Mouse (Mus musculus) R1 (cell line): ENCODE measurements around the gene Omt2b.

Experiments used
- DNase-seq: peaks from one replicate; pipeline ENCODE4 v3.0.0-alpha.2; 2018; ENCODE audit warnings: low read depth, low spot score

Gene Omt2b

GRCm38 (mm10) chr9:78351504-78352220 is 24.3 kb downstream of the Omt2b start:
- DNase-seq: no peak

GRCm38 (mm10) chr9:78354665-78355578 is 27.5 kb downstream of the Omt2b start:
- DNase-seq: no peak

DNA sequence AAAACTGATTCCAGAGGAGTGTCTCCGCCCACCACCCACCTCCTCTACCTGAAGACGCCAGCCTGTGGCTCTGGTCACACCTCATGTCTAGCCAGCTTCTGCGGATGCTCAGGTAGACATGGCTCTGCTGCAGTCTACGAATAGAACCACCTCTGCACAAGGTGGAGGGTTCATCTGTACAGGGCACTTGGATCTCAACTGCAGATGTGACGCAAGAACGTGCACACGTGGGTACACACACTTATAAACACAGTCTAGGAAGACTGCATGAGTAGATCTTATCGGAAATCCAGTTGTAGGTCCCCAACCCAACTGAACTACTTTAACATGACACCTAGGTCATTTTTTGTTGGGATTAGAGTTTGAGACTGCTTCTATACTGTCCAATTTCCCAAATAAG is 28.2 kb downstream of the Omt2b start, which contains the start of gene Gsta2:
TSS of gene Gsta2 (minus strand) at position 178 of the 400 bp plus-strand sequence.
- no peak for DNase-seq

GRCm38 (mm10) chr9:78358053-78358452 is 30.7 kb downstream of the Omt2b start:
- DNase-seq: peak; percentile 96

DNA sequence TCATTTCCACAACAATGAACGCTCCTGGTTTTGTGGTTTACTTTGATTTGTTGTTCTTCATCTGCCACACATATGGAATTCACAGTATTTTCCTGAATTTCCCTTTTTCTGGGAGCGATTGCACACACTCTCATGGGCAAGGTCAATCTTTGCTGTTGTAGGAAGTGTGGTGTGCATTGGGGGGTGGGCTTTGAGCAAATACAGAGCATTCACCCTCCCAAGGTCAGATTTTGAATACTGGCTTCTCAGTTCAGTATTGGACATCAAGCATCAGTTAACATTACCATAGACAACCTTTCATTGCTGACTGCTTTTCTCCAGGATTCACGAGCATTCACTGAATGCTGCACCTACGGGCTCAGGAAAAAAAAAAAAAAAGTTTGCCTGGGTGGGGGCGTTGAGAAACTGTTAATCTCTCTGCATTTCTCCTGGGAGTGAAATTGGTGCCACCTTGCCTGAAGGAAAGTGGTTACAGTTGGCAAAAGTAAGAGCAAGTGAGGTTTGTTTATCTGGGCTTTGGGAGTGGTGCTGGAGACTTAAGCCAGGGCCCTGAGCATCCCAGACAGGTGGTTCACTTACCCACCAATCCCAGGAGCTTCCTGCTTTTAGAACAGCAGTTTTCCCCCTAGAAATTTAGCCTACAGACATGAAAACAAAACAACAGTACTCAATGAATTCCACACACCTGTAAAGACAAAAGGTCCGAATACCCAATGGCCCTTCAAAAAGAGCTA is 32.5 kb downstream of the Omt2b start:
- peak; percentile 78 for DNase-seq

- peak; percentile 83 for DNase-seq
Observed at GRCm38 (mm10) chr9:78360484-78360872, 33.1 kb downstream of the Omt2b start.

- DNase-seq: no peak
Observed at GRCm38 (mm10) chr9:78363374-78363773, 36.0 kb downstream of the Omt2b start.

DNA sequence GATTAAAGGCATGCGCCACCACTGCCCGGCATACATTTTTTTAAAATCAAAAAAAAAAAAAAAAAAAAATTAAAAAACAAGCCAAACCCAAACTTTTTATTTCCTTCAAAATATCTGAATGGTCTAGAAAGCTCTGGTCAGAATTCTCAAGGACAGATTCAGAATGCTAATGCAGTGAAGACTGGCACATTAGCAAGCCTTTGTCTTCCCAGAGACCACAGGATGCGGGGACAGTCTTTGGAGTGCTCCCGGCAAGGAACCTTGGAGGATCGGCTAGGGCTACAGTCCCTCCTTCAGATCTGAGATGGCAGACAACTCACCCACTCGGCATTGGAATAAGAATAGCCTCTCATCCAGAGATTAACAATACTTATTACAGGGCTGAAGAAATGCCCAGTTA is 37.3 kb downstream of the Omt2b start:
- peak; percentile 95 for DNase-seq

GRCm38 (mm10) chr9:78365850-78366544 is 38.6 kb downstream of the Omt2b start:
- DNase-seq: peak; percentile 75

GRCm38 (mm10) chr9:78367959-78368358 is 40.6 kb downstream of the Omt2b start, which contains the start of gene Dppa5a:
Gene Dppa5a, minus strand, starts transcription at chr9:78368177.
- peak; percentile 95 for DNase-seq

- peak; percentile 87 for DNase-seq
Observed at GRCm38 (mm10) chr9:78368671-78369293, 41.4 kb downstream of the Omt2b start.

GRCm38 (mm10) chr9:78369349-78369748 is 42.0 kb downstream of the Omt2b start:
- DNase-seq: peak; percentile 96

GRCm38 (mm10) chr9:78369786-78370185 is 42.4 kb downstream of the Omt2b start:
- peak; percentile 71 for DNase-seq

DNA sequence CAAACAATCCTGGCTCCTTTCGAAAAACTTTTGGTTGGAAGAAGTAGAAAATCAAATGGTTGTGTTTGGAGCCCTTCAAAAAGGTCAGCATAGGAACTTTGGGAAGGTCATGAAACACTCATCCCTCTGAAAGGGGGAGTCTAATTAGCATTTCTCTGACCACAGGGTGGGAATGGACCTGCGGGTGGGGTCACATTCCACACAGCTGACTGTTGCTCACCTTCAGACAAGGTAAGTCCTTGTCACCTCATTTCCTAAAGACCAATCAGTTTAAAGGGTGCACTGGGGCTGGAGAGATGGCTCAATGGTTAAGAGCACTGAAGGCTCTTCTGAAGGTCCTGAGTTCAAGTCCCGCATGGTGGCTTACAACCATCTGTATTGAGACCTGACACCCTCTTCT is 44.1 kb downstream of the Omt2b start:
- DNase-seq: peak; percentile 86

GRCm38 (mm10) chr9:78372827-78373504 is 45.6 kb downstream of the Omt2b start:
- peak; percentile 89 for DNase-seq

DNA sequence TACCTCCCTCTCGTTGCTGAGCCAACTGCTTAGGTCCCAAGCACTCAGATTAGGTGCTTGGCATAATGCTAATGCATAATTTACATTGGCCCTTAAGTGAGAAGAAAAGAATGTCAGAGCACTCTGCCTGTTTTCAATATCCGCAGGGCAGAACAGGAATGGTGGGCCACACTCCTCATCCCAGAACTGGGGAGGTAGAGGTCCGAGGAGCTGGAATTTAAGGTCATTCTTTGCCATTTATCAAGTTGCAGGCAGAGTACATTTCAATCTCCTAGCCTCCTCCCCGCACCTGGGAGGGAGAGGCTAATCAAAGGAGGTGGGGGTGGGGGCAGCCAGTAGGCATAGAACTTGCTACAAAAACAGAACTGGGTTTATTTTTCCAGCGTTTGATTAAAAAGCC is 47.0 kb downstream of the Omt2b start:
- peak; percentile 92 for DNase-seq

- DNase-seq: peak; percentile 99
Observed at GRCm38 (mm10) chr9:78374885-78375389, 47.5 kb downstream of the Omt2b start.

DNA sequence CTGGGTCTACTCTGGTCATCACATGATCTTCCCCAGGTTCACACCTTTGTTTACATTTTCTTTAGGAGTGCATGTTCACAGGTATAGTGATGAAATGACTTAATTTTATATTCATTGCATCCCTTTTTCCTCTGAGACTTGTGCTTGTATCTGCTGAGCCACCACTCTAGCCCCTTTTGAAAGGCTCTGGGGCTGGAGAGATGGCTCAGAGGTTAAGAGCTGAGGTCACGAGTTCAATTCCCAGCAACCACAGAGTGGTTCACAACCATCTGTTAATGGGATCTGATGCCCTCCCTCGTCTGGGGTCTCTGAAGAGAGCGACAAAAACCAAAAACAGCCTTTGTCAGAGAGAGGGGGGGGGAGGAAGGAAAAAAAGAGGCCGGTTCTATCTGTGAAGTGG is 48.1 kb downstream of the Omt2b start:
- peak; percentile 76 for DNase-seq

DNA sequence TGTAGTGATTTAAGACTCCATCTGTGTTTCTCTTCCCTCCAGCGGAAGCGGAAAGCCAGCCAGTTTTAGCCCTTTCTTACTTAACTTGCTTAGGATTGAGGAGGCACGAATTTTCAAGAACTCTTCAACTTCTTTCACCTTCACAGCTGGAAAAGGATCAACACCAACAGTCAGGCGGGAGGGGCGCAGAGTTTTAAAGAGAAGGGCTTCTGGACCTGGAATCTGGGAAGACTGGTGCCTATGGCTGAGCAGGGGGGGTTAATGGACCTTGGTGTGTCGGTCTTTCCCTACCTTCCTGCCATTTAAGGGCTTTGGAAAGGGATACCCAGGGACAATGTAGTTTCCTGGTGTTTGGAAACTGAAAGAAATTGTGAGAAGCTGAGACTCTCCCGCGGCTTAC is 50.2 kb downstream of the Omt2b start:
- peak; percentile 83 for DNase-seq
